Mouse (Mus musculus) CH12.LX (cell line): ENCODE results near the gene Aspg.

Experiments
- BHLHE40 ChIP-seq: IDR thresholded peaks from 2 replicates; pipeline ENCODE4 v1.6.1; 2011; ENCODE audit warnings: mild to moderate bottlenecking, low read depth, low read length, improper control_type of control experiment
- CTCF ChIP-seq, 2 experiments: IDR thresholded peaks in 1 of 2; conservative IDR thresholded peaks in 1 of 2; 2 replicates each; pipeline ENCODE4 v1.5.1; 2011 to 2012; ENCODE audit warnings: low read depth in 2 of 2, low read length in 2 of 2, improper control_type of control experiment in 1 of 2, inconsistent platforms in 1 of 2, mild to moderate bottlenecking in 1 of 2, moderate library complexity in 1 of 2
- E2F4 ChIP-seq: IDR thresholded peaks from 2 replicates; pipeline ENCODE4 v1.6.1; 2011; ENCODE audit warnings: low read depth, low read length, improper control_type of control experiment; ENCODE audit not compliant: insufficient replicate concordance
- HCFC1 ChIP-seq: IDR thresholded peaks from 2 replicates; pipeline ENCODE4 v1.6.1; 2012; ENCODE audit warnings: low read depth, mild to moderate bottlenecking, inconsistent platforms, low read length, improper control_type of control experiment
- MAFK ChIP-seq: IDR thresholded peaks from 2 replicates; pipeline ENCODE4 v1.6.1; 2011; ENCODE audit warnings: low read length, improper control_type of control experiment; ENCODE audit not compliant: insufficient replicate concordance
- POLR2A ChIP-seq: IDR thresholded peaks from 2 replicates; pipeline ENCODE4 v1.6.1; 2011; ENCODE audit warnings: low read depth, mild to moderate bottlenecking, improper control_type of control experiment, low read length
- POLR2AphosphoS2 ChIP-seq: IDR thresholded peaks from 2 replicates; pipeline ENCODE4 v1.6.1; 2011; ENCODE audit warnings: low read depth, low read length, improper control_type of control experiment

GRCm38 (mm10) chr12:112158784-112159183, 52.3 kb downstream of the Aspg start:
- TF ChIP-seq BHLHE40 (no peak), E2F4 (no peak), CTCF (conservative IDR thresholded peaks at IDR 0.05 in 1 of 2, IDR thresholded peaks at IDR 0.05 in 1 of 2; ENCODE audit: low read depth in 2 of 2, low read length in 2 of 2) (no peak), POLR2A (no peak), HCFC1 (no peak), MAFK (no peak), POLR2AphosphoS2 (no peak)
